In genomic region chr13:3926046-3926445, GRCm38 (mm10) we compare ENCODE assay signal across 28 mouse cellular contexts. TPM values are rescaled to one million over a fixed set of nuclear protein-coding genes. Genes with fewer than 3 reads are reported as not detected.
"Had no signal": no experiment of that assay in that cellular context is flagged by ENCODE, and none has a peak within 500 bp of the region (broad histone marks: within the 10 kb centered on the region; RNA-seq: fewer than 3 reads in every experiment).

No protein-coding gene starts in this region.

- ATAC-seq: inflammation-experienced regulatory T-cells, adult 6 months; lung, postnatal 0 days; midbrain, embryonic 15.5 days had no signal

- DNase-seq: kidney, adult 2 months; kidney, postnatal 25 days; layer of hippocampus, adult 9-11 months; lung, embryonic 14.5 days; retina, postnatal 1 day; right cerebral cortex, postnatal 25 days; thymus, postnatal 25 days had no signal

- H3K9me3 ChIP-seq: liver, embryonic 15.5 days; midbrain, embryonic 12.5 days; midbrain, embryonic 15.5 days; neural tube, embryonic 12.5 days; neural tube, embryonic 15.5 days had no signal

- H3K4me2 ChIP-seq: liver, embryonic 15.5 days; lung, embryonic 14.5 days; midbrain, embryonic 12.5 days; midbrain, embryonic 15.5 days; neural tube, embryonic 12.5 days; neural tube, embryonic 15.5 days had no signal

- H3K4me3 ChIP-seq: layer of hippocampus, adult 2 months; liver, embryonic 15.5 days; midbrain, embryonic 12.5 days; midbrain, embryonic 15.5 days; neural tube, embryonic 12.5 days; neural tube, embryonic 15.5 days had no signal

- H3K27me3 ChIP-seq: liver, embryonic 15.5 days; midbrain, embryonic 12.5 days; midbrain, embryonic 15.5 days; neural tube, embryonic 12.5 days; neural tube, embryonic 15.5 days had no signal

- H3K27ac ChIP-seq: kidney, postnatal 0 days; layer of hippocampus, adult 2 months; liver, embryonic 15.5 days; macrophage; midbrain, embryonic 12.5 days; midbrain, embryonic 15.5 days; neural tube, embryonic 12.5 days; neural tube, embryonic 15.5 days had no signal

- H3K9ac ChIP-seq: liver, embryonic 15.5 days; lung, embryonic 14.5 days; midbrain, embryonic 12.5 days; midbrain, embryonic 15.5 days; neural tube, embryonic 12.5 days; neural tube, embryonic 15.5 days had no signal

- H3K4me1 ChIP-seq: liver, embryonic 15.5 days; midbrain, embryonic 12.5 days; midbrain, embryonic 15.5 days; neural tube, embryonic 12.5 days; neural tube, embryonic 15.5 days had no signal

- H3K36me3 ChIP-seq: liver, embryonic 15.5 days; midbrain, embryonic 12.5 days; midbrain, embryonic 15.5 days; neural tube, embryonic 12.5 days; neural tube, embryonic 15.5 days had no signal

RNA-seq across cellular contexts. Expression of gene Tubal3, which starts 8.0 kb away (rescaled TPM):
- total RNA-seq: layer of hippocampus, adult 2 months; layer of hippocampus, postnatal 25 days; left cerebral cortex, adult 18-20 months; left cerebral cortex, postnatal 10 days; left cerebral cortex, postnatal 36 days; liver, adult 2 months; megakaryocyte, adult 5-6 weeks had no signal
- polyA plus RNA-seq: kidney, adult 2 months; kidney, embryonic 14.5 days; kidney, postnatal 0 days; limb, embryonic 11.5 days; liver, adult 2 months; liver, embryonic 15.5 days; lung, embryonic 14.5 days; lung, postnatal 0 days; macrophage; midbrain, embryonic 12.5 days; midbrain, embryonic 15.5 days; neural tube, embryonic 12.5 days; neural tube, embryonic 15.5 days; spleen, adult 2 months; thymus, postnatal 0 days had no signal

RNA-seq across cellular contexts. Expression of gene Ucn3, which starts 19.1 kb away (rescaled TPM):
- total RNA-seq: layer of hippocampus, adult 2 months; layer of hippocampus, postnatal 25 days; left cerebral cortex, postnatal 10 days; liver, adult 2 months; megakaryocyte, adult 5-6 weeks had no signal
- polyA plus RNA-seq: inflammation-experienced regulatory T-cells, adult 6 months; kidney, adult 2 months; kidney, embryonic 14.5 days; kidney, postnatal 0 days; limb, embryonic 11.5 days; limb, embryonic 14.5 days; liver, adult 2 months; liver, embryonic 15.5 days; lung, embryonic 14.5 days; lung, postnatal 0 days; macrophage; midbrain, embryonic 12.5 days; midbrain, embryonic 15.5 days; neural tube, embryonic 12.5 days; neural tube, embryonic 15.5 days; spleen, adult 2 months had no signal
